Mouse (Mus musculus): ENCODE results near the gene Chuk.

DNA sequence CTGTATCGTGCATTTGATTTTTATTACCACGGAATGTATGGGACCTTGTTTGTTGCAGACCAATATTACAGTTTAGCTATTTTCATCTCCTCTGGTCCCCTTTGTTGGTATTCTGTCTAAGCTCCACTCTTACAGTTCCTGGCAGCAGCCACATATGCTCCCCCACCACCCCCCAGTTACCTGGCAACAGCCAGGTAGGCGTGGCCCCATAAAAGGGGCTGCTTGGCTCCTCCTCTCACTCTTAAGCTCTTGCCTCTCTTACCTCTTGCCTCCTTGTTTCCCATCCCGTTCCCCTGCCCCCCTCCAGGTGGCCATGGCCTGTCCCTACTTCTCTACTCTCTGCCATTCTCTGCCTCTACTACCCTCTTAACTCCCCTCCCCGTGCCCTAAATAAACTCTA lies 36.1 kb downstream of the Chuk start:
- no peak for TF ChIP-seq POLR2A (IDR thresholded peaks at IDR 0.05; ENCODE audit: low read depth, low read length)
- TF ChIP-seq CTCF (IDR thresholded peaks at IDR 0.05; ENCODE audit: extremely low read depth, insufficient read length, insufficient replicate concordance, low read depth, low read length): no peak

Measured in small intestine, adult 2 months (tissue).